Mouse (Mus musculus): ENCODE results near the gene Rapgefl1. TPM values are rescaled to one million over a fixed set of nuclear protein-coding genes. Genes with fewer than 3 reads are reported as not detected.
"Not testable (repeated sequence)": the region's sequence is repeated elsewhere in the genome, so short reads cannot be mapped to it uniquely, and the experiment has no call there.

Rapgefl1 gene
- polyA plus RNA-seq, 1 experiment from 2014 or later, result 13.1 TPM

DNA sequence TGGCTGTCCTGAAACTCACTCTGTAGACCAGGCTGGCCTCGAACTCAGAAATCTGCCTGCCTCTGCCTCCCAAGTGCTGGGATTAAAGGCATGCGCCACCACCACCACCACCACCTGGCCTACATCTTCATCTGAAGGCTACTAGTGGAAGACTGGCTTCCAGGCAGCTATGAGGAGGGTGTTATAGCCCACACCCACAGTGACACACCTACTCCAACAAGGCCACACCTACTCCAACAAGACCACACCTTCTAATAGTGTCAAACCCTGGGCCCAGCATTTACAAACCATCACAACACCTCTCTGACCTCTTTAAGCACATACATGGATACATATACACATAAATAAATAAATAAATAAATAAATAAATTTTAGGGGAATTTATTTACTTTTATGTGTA is 10.5 kb upstream of the Rapgefl1 start:
- H3K27ac ChIP-seq (replicated peaks); H3K27me3 ChIP-seq; H3K9ac ChIP-seq; H3K4me3 ChIP-seq; H3K4me2 ChIP-seq; ATAC-seq (ENCODE audit: low FRiP score, low read depth); H3K4me1 ChIP-seq (replicated peaks); H3K9me3 ChIP-seq: not testable (repeated sequence)
- peaks cover 86% of the 10 kb centered on the region for H3K36me3 ChIP-seq
- 97% methylated on average over 2 of the region's 2 CpGs for WGBS

DNA sequence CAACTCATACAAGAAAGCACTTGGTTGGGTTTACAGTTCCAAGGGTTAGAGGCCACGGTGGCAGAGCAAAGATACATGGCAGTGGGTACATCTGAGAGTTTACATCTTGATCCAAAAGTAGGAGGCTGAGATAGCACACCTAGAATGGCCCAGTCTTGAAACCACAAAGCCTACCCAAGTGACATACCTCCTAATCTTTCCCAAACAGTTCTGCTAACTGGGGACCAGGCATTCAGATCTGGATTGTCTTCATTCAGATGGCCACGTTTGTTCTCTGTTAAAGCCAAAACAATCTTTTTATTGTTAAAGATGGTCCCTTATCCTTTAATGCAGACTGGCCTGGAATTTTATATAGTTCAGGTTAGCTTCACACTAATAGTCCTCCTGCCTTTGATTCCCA is 8.7 kb upstream of the Rapgefl1 start:
- H3K4me2 ChIP-seq, result no peak overlapping the region
- H3K27ac ChIP-seq (replicated peaks), result no peak overlapping the region
- no peak overlapping the region for H3K9ac ChIP-seq
- H3K27me3 ChIP-seq, result no peaks in the 10 kb centered on the region
- H3K36me3 ChIP-seq, result peaks cover 86% of the 10 kb centered on the region
- WGBS, result 91% methylated on average over 2 of the region's 2 CpGs
- no peaks in the 10 kb centered on the region for H3K9me3 ChIP-seq
- no peaks in the 10 kb centered on the region for H3K4me1 ChIP-seq (replicated peaks)
- ATAC-seq (ENCODE audit: low FRiP score, low read depth), result no peak
- H3K4me3 ChIP-seq, result no peak overlapping the region

DNA sequence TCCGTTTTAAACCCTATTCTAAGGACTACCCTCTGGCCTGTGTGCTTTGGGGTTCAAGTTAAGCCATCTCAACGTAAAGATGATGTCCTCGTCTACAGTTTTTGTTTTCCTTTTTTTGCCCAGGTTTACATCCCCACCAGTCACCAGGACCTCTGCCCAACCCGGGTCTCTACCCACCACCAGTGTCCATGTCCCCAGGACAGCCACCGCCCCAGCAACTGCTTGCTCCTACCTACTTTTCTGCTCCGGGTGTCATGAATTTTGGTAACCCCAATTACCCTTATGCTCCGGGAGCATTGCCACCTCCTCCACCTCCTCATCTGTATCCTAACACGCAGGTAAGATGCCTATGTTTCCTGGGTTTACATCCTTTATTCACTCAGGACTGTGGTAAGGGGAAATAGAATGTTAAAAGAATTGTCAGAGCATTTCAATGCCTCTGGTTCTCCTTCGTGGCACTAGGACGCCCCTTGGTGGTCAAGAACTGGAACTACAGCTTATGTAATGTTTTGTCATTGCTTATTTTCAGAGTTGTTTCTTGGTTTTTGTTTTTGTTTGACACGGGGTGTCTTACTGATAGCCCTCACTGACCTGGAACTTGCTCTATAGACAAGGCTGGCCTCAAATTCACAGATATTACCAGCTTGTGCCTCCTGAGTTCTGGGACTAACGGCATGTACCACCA is 7.4 kb upstream of the Rapgefl1 start:
- no peak overlapping the region for H3K27ac ChIP-seq (replicated peaks)
- H3K4me3 ChIP-seq, result no peak overlapping the region
- H3K36me3 ChIP-seq, result peaks cover 84% of the 10 kb centered on the region
- 78% methylated on average over 12 of the region's 12 CpGs for WGBS
- no peak overlapping the region for H3K9ac ChIP-seq
- no peaks in the 10 kb centered on the region for H3K9me3 ChIP-seq
- ATAC-seq (ENCODE audit: low FRiP score, low read depth), result no peak
- no peak overlapping the region for H3K4me2 ChIP-seq
- H3K27me3 ChIP-seq, result no peaks in the 10 kb centered on the region
- H3K4me1 ChIP-seq (replicated peaks), result no peaks in the 10 kb centered on the region

DNA sequence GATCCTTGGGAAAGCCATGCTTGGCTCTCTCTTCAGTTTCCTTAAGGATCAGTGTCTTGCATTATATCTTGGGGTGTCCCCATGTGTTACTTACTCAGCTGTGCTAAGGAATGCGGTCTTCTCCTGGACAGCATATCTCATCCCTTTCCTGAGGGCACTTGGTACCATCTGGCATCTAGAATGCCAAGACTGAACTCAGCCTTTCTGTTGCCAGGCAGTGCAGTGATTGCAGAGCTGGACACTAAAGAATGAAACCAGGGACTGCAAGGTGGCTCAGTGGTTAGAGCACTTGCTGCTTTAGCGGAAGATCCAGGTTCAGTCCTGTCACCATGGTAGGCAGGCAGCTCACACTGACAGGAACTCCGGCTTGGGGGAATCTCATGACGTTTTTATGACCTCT is 6.7 kb upstream of the Rapgefl1 start:
- no peak overlapping the region for H3K27ac ChIP-seq (replicated peaks)
- no peak overlapping the region for H3K4me2 ChIP-seq
- H3K4me1 ChIP-seq (replicated peaks), result no peaks in the 10 kb centered on the region
- no peak overlapping the region for H3K9ac ChIP-seq
- no peaks in the 10 kb centered on the region for H3K27me3 ChIP-seq
- peaks cover 81% of the 10 kb centered on the region for H3K36me3 ChIP-seq
- WGBS, result 83% methylated on average over 4 of the region's 4 CpGs
- H3K4me3 ChIP-seq, result no peak overlapping the region
- no peaks in the 10 kb centered on the region for H3K9me3 ChIP-seq
- ATAC-seq (ENCODE audit: low FRiP score, low read depth), result no peak

DNA sequence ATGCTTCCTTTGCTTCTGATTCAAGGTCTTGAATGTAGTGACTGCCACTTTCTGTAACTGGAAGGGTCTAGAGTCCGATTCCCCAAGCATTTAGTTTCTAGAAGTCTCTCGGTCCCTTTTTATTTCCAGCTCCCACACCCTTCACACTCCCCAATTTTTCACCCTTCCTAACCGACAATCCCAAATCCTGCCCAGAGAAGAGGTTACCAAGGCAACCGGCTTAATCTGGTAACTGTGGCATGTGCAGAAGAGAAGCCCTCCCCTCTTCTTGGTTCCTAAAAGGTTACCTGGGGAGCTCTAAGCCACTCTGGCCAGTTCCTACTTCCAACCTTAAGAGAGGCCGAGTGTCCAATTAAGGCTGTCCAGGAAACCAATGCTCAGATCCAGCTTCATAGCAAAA is 1.3 kb upstream of the Rapgefl1 start:
- ATAC-seq (ENCODE audit: low FRiP score, low read depth), result no peak
- no peak overlapping the region for H3K4me3 ChIP-seq
- H3K4me2 ChIP-seq, result no peak overlapping the region
- H3K4me1 ChIP-seq (replicated peaks), result peaks cover 36% of the 10 kb centered on the region
- peaks cover 35% of the 10 kb centered on the region for H3K36me3 ChIP-seq
- H3K27ac ChIP-seq (replicated peaks), result no peak overlapping the region
- no peaks in the 10 kb centered on the region for H3K27me3 ChIP-seq
- H3K9ac ChIP-seq, result no peak overlapping the region
- WGBS, result 41% methylated on average over 5 of the region's 5 CpGs
- no peaks in the 10 kb centered on the region for H3K9me3 ChIP-seq

DNA sequence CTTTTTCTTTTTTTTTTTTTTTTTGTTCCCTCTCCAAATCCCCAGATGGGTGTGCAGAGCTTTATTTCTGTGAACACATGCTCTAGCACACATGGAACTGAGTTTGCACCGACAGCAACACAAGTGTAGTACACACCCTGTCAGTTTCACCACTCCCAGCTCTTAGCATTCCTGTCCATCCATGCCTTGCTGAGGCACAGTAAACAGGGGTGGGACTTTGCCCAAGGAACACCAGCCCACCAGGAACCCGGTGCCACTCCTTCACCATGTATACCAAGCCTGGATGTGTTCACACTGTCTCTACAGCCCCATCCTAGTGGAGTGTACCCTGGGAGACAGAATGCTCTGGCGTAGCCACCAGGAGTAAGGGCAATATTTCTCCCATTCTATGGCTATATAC is 860 bp upstream of the Rapgefl1 start:
- Histone ChIP-seq H3K27ac (replicated peaks) (no peak overlapping the region), H3K27me3 (no peaks in the 10 kb centered on the region), H3K36me3 (peaks cover 35% of the 10 kb centered on the region), H3K9me3 (no peaks in the 10 kb centered on the region), H3K4me1 (replicated peaks) (peaks cover 36% of the 10 kb centered on the region), H3K9ac (no peak overlapping the region), H3K4me2 (peak overlapping the region; percentile 95; the same call in 1 of the 2 replicates), H3K4me3 (no peak overlapping the region)
- 74% methylated on average over 3 of the region's 3 CpGs for WGBS
- no peak for ATAC-seq (ENCODE audit: low FRiP score, low read depth)

DNA sequence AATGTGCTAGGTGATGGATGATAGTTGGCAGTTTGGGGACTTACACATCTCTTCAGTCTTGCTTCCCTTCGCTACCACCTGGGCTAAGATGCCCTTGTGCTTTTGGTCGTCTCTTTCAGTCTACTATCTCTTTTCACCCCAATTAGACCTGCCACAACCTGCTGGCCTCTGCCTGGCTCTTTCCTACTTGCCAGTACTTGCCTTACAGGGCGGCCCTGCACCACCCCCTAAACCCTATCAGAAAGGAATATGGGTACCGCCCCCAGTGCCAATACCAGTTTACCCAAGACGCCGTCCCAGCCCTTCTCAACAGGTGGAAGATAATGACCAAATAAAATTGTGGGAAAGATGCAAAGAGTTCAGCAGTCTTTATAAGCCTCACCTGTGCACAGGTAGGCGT is 457 bp upstream of the Rapgefl1 start:
- no peak for ATAC-seq (ENCODE audit: low FRiP score, low read depth)
- peak overlapping the region; percentile 95 for H3K4me2 ChIP-seq
- 26% methylated on average over 7 of the region's 7 CpGs for WGBS
- no peaks in the 10 kb centered on the region for H3K27me3 ChIP-seq
- no peak overlapping the region; the same call in 1 of the 2 replicates for H3K27ac ChIP-seq (replicated peaks)
- H3K36me3 ChIP-seq, result peaks cover 32% of the 10 kb centered on the region
- no peak overlapping the region for H3K9ac ChIP-seq
- H3K4me3 ChIP-seq, result peak overlapping the region; percentile 96
- no peaks in the 10 kb centered on the region for H3K9me3 ChIP-seq
- H3K4me1 ChIP-seq (replicated peaks), result peaks cover 36% of the 10 kb centered on the region

DNA sequence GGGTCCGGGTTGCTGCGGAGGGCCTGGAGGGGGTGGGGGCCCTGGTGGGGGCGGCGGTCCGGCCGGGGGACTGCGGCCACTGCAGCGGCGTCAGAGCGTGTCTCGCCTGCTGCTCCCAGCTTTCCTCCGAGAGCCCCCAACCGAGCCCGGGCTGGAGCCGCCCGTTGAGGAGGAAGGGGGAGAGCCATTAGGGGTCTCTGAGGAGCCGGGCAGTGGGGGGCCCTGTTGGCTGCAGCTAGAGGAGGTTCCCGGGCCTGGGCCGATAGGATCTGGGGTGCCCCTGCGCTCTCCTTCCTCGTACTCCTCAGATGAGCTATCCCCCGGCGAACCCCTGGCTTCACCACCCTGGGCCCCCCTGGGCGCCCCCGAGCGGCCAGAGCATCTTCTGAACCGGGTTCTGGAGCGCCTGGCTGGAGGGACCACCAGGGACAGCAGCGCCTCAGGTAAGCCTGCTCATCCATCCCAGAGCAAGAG is 683 bp downstream of the Rapgefl1 start:
- Histone ChIP-seq H3K9ac (peak overlapping the region; percentile 93), H3K9me3 (no peaks in the 10 kb centered on the region), H3K27me3 (no peaks in the 10 kb centered on the region), H3K36me3 (peaks cover 21% of the 10 kb centered on the region), H3K27ac (replicated peaks) (peak overlapping the region; percentile 85), H3K4me1 (replicated peaks) (peaks cover 36% of the 10 kb centered on the region), H3K4me3 (peak overlapping the region; percentile 96), H3K4me2 (peak overlapping the region; percentile 95)
- 3% methylated on average over 22 of the region's 29 CpGs for WGBS
- peak; percentile 53 for ATAC-seq (ENCODE audit: low FRiP score, low read depth)

DNA sequence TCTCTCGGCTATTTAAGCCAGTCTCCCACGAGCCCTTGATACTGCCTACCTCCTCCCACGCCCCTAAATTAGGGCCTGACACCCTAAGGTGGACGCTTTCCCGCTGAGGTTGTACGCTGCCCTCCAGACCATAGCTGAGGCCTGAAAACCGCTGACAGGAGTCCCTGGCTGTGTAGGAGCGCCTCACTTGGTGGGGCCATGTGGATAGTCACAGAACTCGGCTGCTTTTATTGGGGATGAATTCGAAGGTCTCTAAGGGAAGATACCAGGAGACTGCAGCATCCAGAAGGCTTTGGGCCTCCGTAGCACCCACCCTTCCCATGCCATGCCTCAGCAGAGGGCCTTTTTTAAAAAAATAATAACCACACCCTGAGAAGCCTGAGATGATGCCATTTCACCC is 1.3 kb downstream of the Rapgefl1 start:
- H3K36me3 ChIP-seq, result peaks cover 14% of the 10 kb centered on the region
- no peaks in the 10 kb centered on the region for H3K9me3 ChIP-seq
- H3K9ac ChIP-seq, result peak overlapping the region; percentile 93
- no peak overlapping the region for H3K27ac ChIP-seq (replicated peaks)
- 45% methylated on average over 11 of the region's 11 CpGs for WGBS
- no peaks in the 10 kb centered on the region for H3K27me3 ChIP-seq
- peak overlapping the region; percentile 95 for H3K4me2 ChIP-seq
- H3K4me1 ChIP-seq (replicated peaks), result peaks cover 36% of the 10 kb centered on the region
- ATAC-seq (ENCODE audit: low FRiP score, low read depth), result no peak; the same call in 1 of the 2 replicates
- peak overlapping the region; percentile 96 for H3K4me3 ChIP-seq

DNA sequence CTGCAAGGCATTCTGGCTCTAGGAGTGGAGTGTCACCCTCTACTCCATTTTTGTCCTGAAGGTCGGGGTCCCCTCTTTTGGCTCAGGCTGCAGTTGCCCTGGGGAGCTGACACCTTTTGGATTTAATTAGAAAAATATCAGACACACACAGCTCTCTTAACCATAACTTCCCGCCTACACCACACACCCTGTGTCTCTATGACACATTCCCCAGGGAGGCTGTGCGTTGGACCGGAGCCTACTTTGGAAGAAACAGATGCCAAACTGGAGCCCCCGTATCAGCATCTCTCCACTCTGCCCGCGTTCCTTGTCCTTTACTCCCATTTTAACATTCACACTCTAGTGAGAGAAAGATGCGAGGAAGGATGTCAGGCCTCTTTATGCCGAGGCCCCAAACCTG is 1.9 kb downstream of the Rapgefl1 start:
- ATAC-seq (ENCODE audit: low FRiP score, low read depth), result no peak
- peak overlapping the region; percentile 95 for H3K4me2 ChIP-seq

DNA sequence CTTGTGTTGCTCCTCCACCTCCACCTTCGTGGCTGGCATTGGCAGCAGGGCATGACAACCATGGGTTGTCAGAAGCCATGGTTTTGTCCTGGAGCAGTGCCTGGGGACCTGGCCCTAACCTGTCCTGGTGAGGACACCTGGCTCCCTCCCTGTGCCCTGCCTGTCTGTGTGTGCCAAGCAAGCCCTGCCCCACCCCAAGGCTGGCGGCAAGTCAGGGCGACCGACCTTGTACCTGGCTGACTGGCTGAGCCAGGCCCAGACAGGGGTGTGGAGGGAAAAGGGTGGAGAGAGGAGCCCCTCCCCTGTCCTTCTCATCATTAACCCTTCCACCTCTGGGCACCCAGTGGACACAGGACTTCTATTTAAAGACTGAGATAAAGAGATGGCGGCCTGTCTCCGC is 2.8 kb downstream of the Rapgefl1 start:
- 46% methylated on average over 6 of the region's 6 CpGs for WGBS
- peaks cover 36% of the 10 kb centered on the region for H3K4me1 ChIP-seq (replicated peaks)
- H3K4me2 ChIP-seq, result no peak overlapping the region
- 0 out of 2 replicates have a peak, but pooled peaks cover 1% of the 10 kb centered on the region for H3K36me3 ChIP-seq
- no peak for ATAC-seq (ENCODE audit: low FRiP score, low read depth)
- no peak overlapping the region for H3K9ac ChIP-seq
- H3K9me3 ChIP-seq, result no peaks in the 10 kb centered on the region
- no peaks in the 10 kb centered on the region for H3K27me3 ChIP-seq
- H3K27ac ChIP-seq (replicated peaks), result no peak overlapping the region
- no peak overlapping the region for H3K4me3 ChIP-seq

More for the DNA sequence above, 1.9 kb downstream of the Rapgefl1 start:
- peak overlapping the region; percentile 96 for H3K4me3 ChIP-seq
- WGBS, result 53% methylated on average over 9 of the region's 9 CpGs
- peaks cover 8% of the 10 kb centered on the region for H3K36me3 ChIP-seq
- no peak overlapping the region for H3K27ac ChIP-seq (replicated peaks)
- H3K4me1 ChIP-seq (replicated peaks), result peaks cover 36% of the 10 kb centered on the region
- no peaks in the 10 kb centered on the region for H3K27me3 ChIP-seq
- H3K9ac ChIP-seq, result peak overlapping the region; percentile 93; the same call in 1 of the 2 replicates
- no peaks in the 10 kb centered on the region for H3K9me3 ChIP-seq

DNA sequence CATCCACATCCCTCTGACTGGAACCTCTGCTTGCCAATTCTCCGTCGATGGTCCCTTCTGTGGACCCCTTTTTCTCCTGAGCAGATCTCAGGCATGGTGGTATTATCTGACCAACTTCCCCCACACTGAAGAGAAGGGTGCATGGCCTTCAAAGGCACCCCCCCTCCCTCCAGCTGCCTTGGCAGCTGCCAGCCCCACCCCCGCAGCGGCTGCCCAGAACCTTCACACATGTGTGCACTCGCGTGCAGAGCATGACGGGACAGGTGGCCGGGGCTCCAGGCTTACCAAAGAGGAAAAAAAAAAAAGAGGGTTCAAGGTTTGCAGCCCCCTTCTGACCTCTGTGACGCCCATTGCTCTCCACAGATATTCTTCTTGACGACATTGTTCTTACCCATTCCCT is 3.3 kb downstream of the Rapgefl1 start:
- 75% methylated on average over 8 of the region's 10 CpGs for WGBS
- H3K9me3 ChIP-seq, result no peaks in the 10 kb centered on the region
- H3K27ac ChIP-seq (replicated peaks), result no peak overlapping the region
- H3K4me3 ChIP-seq, result no peak overlapping the region
- H3K27me3 ChIP-seq, result no peaks in the 10 kb centered on the region
- H3K4me2 ChIP-seq, result no peak overlapping the region
- H3K4me1 ChIP-seq (replicated peaks), result peaks cover 36% of the 10 kb centered on the region
- no peaks in the 10 kb centered on the region for H3K36me3 ChIP-seq
- no peak overlapping the region for H3K9ac ChIP-seq
- ATAC-seq (ENCODE audit: low FRiP score, low read depth), result no peak

DNA sequence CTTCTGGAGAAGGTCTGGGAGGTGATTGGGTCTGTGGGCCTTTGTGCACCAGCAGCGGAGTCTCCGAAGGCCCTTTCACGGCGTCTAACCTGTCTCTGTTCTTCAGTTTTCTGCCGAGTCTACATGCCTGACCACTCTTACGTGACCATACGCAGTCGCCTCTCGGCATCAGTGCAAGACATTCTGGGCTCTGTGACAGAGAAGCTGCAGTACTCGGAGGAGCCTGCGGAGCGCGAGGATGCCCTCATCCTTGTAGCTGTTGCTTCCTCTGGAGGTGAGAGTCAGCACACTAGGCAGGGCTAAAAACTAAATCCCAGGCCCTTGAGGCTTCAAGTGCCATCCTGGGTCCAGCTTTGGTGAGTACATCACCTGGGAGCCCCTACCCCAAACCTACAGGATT is 9.4 kb downstream of the Rapgefl1 start:
- H3K9ac ChIP-seq, result no peak overlapping the region
- WGBS, result 57% methylated on average over 13 of the region's 13 CpGs

More for the DNA sequence above, 9.4 kb downstream of the Rapgefl1 start:
- H3K4me1 ChIP-seq (replicated peaks), result peaks cover 21% of the 10 kb centered on the region
- H3K4me2 ChIP-seq, result no peak overlapping the region
- H3K4me3 ChIP-seq, result no peak overlapping the region
- no peaks in the 10 kb centered on the region for H3K27me3 ChIP-seq
- no peak for ATAC-seq (ENCODE audit: low FRiP score, low read depth)
- no peak overlapping the region for H3K27ac ChIP-seq (replicated peaks)
- no peaks in the 10 kb centered on the region for H3K9me3 ChIP-seq
- peaks cover 15% of the 10 kb centered on the region for H3K36me3 ChIP-seq

Data from hindbrain, embryonic 15.5 days (tissue).